Mouse (Mus musculus): ENCODE data around the gene Lhfpl2.

Gene Lhfpl2

GRCm38 (mm10) chr13:94223609-94224008 is 166.0 kb downstream of the Lhfpl2 start:
- no peak for DNase-seq (ENCODE audit: low read depth)

- DNase-seq (ENCODE audit: low read depth): no peak
These were observed 167.4 kb downstream of the Lhfpl2 start for GRCm38 (mm10) chr13:94224717-94225705.

- DNase-seq (ENCODE audit: low read depth): no peak
These were observed 174.3 kb downstream of the Lhfpl2 start for GRCm38 (mm10) chr13:94231871-94232270.

- no peak for DNase-seq (ENCODE audit: low read depth)
These were observed 181.9 kb downstream of the Lhfpl2 start for GRCm38 (mm10) chr13:94239488-94239887.

- no peak for DNase-seq (ENCODE audit: low read depth)
These were observed 182.5 kb downstream of the Lhfpl2 start for GRCm38 (mm10) chr13:94240111-94240510.

GRCm38 (mm10) chr13:94240873-94241272 is 183.3 kb downstream of the Lhfpl2 start:
- no peak for DNase-seq (ENCODE audit: low read depth)

GRCm38 (mm10) chr13:94241892-94242524 is 184.4 kb downstream of the Lhfpl2 start:
- no peak for DNase-seq (ENCODE audit: low read depth)

GRCm38 (mm10) chr13:94242897-94243296 is 185.3 kb downstream of the Lhfpl2 start:
- DNase-seq (ENCODE audit: low read depth): no peak

Data from induced T-regulatory cell, adult 2 months (primary cell).